Mouse (Mus musculus): ENCODE measurements around the gene Otx2.

GRCm38 (mm10) chr14:48656711-48657110 is 16.9 kb downstream of the Otx2 start:
- TF ChIP-seq POLR2A (IDR thresholded peaks at IDR 0.05; ENCODE audit: extremely low read depth, insufficient read depth, low read length) (no peak), CTCF (IDR thresholded peaks at IDR 0.05; ENCODE audit: low read depth, low read length) (no peak)

Measured in liver, adult 2 months (tissue).